Mouse (Mus musculus) cerebellum, adult 2 months (tissue): ENCODE results near the gene Prlh. TPM values are rescaled to one million over a fixed set of nuclear protein-coding genes. Genes with fewer than 3 reads are reported as not detected.
A peak's percentile ranks its signal among the peaks of the same experiment; 100 is the strongest.

Experiments
- DNase-seq, 2 experiments: peaks; one replicate each; pipeline ENCODE4 v3.0.0; 2021
- H3K27ac ChIP-seq: fragments of 200-500 bp; 2 replicates; pipeline ENCODE4 v1.5.1; 2012; ENCODE audit warnings: low read length, control low read depth, inconsistent platforms; ENCODE audit not compliant: insufficient read depth
- H3K27me3 ChIP-seq: fragments of 200-500 bp; 2 replicates; pipeline ENCODE4 v1.6.1; 2012; ENCODE audit warnings: inconsistent platforms, mild to moderate bottlenecking, low read length, moderate library complexity; ENCODE audit not compliant: control insufficient read depth, insufficient read depth
- H3K4me1 ChIP-seq: fragments of 200-500 bp; 2 replicates; pipeline ENCODE4 v1.6.1; 2011; ENCODE audit warnings: low read length; ENCODE audit not compliant: control insufficient read depth, insufficient read depth
- H3K4me3 ChIP-seq: fragments of 200-500 bp; replicated peaks from 2 replicates; pipeline ENCODE3; 2011; ENCODE audit warnings: mild to moderate bottlenecking, low read depth, low read length, control low read depth; ENCODE audit not compliant: insufficient read depth
- CTCF ChIP-seq: fragments of 200-500 bp; IDR thresholded peaks from 2 replicates; pipeline ENCODE4 v1.5.1; 2011; ENCODE audit warnings: low read depth, mild to moderate bottlenecking, control low read depth, low read length, moderate library complexity, borderline replicate concordance; ENCODE audit not compliant: insufficient read depth
- POLR2A ChIP-seq: fragments of 200-500 bp; IDR thresholded peaks from 2 replicates; pipeline ENCODE4 v1.6.1; 2011; ENCODE audit warnings: low read length, control low read depth, borderline replicate concordance; ENCODE audit not compliant: insufficient read depth
- WGBS: fragments of 180-500 bp; shearing (Covaris S2); methylation state at CpG from one replicate; pipeline ENCODE4 v1.1.7; 2018; 5-methylcytosine and 5-hydroxymethylcytosine counted together
- polyA plus RNA-seq: library from polyadenylated mRNA; depleted of rRNA; stranded (reverse); fragments of >200 nt; gene quantifications from 2 replicates; pipeline ENCODE4 v1.2.3, GENCODE M21; 2012

Gene Prlh
- polyA plus RNA-seq, 1 experiment = 1.1 TPM

DNA sequence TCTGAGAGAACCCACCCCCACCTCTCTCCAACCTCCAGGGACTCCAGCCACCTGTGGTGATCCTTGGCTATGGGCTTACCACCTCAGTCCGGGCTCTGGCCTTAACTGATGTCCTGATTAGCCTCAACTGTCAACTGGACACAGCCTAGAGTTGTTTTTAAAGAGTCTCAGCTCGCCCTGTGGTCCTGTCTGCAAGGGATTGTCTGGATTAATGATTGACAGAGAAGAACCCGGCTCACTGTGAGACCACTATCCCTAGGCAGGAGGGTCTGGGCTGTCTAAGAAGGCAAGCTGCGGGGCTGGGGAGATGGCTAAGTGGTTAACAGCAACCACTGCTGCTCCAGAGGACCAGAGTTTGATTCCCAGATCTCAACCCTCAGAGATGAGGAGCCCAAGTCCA is 9.6 kb downstream of the Prlh start:
- WGBS = 62% methylated on average over 4 of the region's 4 CpGs
- DNase-seq = no peak
- no peaks in the 10 kb centered on the region; the same call in 1 of the 2 replicates for H3K4me1 ChIP-seq
- TF ChIP-seq POLR2A (no peak), CTCF (no peak)
- H3K27ac ChIP-seq = no peak overlapping the region
- no peaks in the 10 kb centered on the region for H3K27me3 ChIP-seq
- H3K4me3 ChIP-seq = no peak overlapping the region

DNA sequence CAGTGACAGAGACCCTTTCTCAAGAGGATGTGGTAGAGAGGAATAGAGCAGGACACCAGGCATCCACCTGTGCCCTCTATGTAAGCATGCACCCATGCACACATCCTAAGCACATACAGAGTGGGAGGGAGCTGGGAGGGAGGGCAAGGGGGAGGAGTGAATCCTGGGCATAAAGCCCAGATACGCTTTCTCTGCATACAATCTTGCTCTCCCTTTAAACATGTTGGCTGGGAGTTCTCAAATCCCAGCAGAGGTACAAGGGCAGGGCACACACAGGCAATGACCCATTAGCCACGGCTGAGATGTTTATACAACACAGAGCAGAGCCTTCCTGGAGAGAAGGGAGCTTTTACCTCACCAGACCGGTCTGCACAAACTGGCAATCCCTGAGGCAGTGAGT is 10.1 kb downstream of the Prlh start:
- no peak overlapping the region for H3K27ac ChIP-seq
- no peaks in the 10 kb centered on the region; the same call in 1 of the 2 replicates for H3K4me1 ChIP-seq
- no peak overlapping the region for H3K4me3 ChIP-seq
- no peaks in the 10 kb centered on the region for H3K27me3 ChIP-seq
- WGBS = 26% methylated on average over 3 of the region's 3 CpGs
- TF ChIP-seq CTCF (no peak), POLR2A (no peak)
- DNase-seq = no peak

DNA sequence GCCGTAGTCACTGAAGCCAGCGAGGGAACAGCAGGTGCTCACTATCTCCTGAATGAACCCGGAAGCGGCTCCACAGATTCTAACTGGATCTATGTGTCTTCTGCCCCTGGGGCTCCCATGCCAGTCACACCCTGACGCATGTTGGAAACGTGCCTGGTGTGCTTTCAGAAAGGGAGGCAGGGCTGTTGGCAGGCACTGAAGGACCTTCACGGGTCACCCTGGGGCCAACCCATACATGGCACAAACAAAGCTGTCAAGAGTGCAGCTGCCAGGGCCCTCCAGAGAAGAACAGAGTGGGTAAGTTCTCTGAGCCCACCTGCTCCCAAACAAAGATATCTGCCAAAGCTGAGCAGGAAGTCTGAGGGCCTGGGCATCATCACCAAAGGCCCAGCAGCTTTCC is 14.7 kb downstream of the Prlh start:
- 16% methylated on average over 7 of the region's 7 CpGs for WGBS
- TF ChIP-seq POLR2A = no peak
- H3K4me3 ChIP-seq = no peak overlapping the region
- no peak for DNase-seq
- no peak overlapping the region for H3K27ac ChIP-seq
- H3K27me3 ChIP-seq = no peaks in the 10 kb centered on the region
- H3K4me1 ChIP-seq = no peaks in the 10 kb centered on the region; the same call in 1 of the 2 replicates

DNA sequence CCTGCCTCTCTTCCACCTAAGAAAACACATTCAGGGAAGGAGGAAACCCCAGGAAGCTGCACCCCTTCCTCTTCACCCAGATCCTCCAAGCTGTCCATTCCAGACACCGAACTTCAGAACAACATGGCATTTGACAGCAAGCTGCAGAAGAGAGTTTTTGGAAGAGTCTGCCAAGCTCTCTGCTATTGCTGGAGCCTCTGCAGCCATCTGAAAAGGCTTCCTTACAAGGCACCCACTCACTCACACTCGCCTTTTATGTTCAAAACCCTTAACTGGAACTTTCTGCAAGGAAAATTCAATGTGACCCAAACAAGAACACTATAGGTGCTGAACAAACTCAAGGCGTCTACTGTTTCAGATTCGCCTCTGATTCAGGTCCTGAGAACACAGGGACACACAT is 15.7 kb downstream of the Prlh start:
- no peak for DNase-seq
- H3K4me3 ChIP-seq = no peak overlapping the region
- H3K27me3 ChIP-seq = no peaks in the 10 kb centered on the region
- no peak for TF ChIP-seq CTCF
- 77% methylated on average over 4 of the region's 4 CpGs for WGBS
- H3K4me1 ChIP-seq = no peaks in the 10 kb centered on the region
- H3K27ac ChIP-seq = no peak overlapping the region

DNA sequence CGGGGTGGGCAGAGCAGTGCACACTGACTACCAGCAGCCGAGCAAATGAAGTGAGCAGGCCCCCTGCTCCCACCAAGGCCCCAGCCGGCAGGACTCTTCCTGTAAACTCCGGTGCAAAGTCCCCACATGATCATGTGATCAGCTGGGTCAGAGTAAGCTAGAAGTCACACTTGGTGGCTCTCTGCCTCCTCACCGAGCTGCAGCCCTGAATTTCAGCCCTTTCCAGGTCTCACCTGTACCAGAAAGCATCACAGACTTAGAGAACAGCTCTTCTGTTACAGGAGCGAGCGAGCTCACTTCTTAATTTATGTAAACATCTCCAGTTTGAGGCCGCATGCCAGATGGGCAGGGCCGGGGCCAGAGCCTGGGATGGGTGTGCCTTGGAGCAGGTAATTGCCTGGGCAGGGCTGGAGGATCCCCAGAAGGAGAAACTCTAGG is 16.5 kb downstream of the Prlh start, which contains the start of gene Rab17:
Gene Rab17 (minus strand): TSS at position 315 of the 438 bp plus-strand sequence.
- no peak within 1 kb of the TSS for H3K27ac ChIP-seq
- 50% methylated on average over 9 of the region's 9 CpGs for WGBS
- H3K4me3 ChIP-seq = no peak within 1 kb of the TSS

DNA sequence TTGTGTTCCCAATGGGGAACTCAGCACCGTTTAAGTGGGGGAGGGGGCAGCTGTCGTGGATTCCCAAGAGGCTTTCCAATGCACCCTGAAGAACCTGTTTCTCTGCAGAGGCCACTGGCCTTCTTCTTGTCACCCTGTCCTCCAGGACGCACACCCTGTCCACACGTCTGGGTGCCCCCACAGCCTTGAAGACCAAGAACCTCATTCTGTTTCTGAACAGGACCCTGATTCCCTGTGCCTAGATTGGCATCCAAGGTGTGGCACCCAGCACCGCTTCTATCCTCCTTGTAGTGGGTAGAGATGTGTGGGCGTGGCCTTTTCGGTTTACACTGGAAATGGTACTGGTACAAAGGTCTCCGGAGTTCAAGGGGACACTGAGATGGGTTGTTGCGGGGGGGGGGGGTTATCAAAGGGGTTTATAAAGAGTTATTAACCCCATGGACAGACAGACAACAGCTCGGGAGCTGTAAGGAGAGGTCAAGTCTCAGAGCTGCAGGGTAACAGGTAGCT is 17.0 kb downstream of the Prlh start:
- H3K4me1 ChIP-seq = no peaks in the 10 kb centered on the region
- no peak for TF ChIP-seq POLR2A
- TF ChIP-seq CTCF = no peak
- no peak overlapping the region for H3K4me3 ChIP-seq
- WGBS = 84% methylated on average over 10 of the region's 10 CpGs
- DNase-seq = no peak
- no peaks in the 10 kb centered on the region for H3K27me3 ChIP-seq
- H3K27ac ChIP-seq = no peak overlapping the region

More for the DNA sequence above, 16.5 kb downstream of the Prlh start, which contains the start of gene Rab17:
- Histone ChIP-seq H3K4me1 (no peaks in the 10 kb centered on the region), H3K27me3 (no peaks in the 10 kb centered on the region)
- DNase-seq = no peak
- TF ChIP-seq POLR2A = no peak
- TF ChIP-seq CTCF = no peak

DNA sequence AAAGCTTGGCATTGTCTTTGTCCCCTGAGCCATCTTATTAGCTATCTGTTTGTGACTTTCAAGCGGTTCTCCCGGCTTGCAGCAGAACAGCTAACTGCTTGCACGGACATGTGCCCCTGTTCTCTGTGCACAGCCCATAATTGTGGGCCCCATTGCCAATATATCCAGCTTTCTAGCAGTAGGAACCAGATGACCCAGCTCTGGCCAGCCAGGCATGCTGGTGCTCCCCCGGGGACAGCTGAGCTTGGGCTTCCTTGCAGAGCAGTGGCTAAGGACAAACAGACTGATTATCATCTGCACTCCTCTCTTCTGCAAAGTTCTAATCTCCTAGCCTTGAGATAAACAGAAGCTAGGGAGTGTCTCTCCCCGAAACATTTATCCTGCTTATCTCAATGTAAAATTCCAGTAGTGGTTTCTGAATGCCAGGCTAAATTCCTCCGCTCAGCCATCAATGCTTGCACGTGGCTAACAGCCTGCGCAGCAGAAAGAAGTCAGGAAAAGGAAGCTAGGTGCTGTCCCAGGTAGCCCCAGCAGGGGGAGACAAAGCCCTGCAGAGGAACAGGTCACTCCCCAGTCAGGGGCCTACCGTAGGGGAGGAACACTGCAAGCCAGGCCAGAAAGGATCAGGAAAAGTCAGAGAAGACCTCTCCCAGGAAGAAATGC is 20.1 kb downstream of the Prlh start:
- DNase-seq = peak; percentile 77 to 91
- WGBS = 7% methylated on average over 9 of the region's 9 CpGs
- Histone ChIP-seq H3K4me3 (no peak overlapping the region), H3K27ac (no peak overlapping the region), H3K27me3 (no peaks in the 10 kb centered on the region), H3K4me1 (no peaks in the 10 kb centered on the region)
- TF ChIP-seq CTCF = peak; percentile 98
- no peak for TF ChIP-seq POLR2A

DNA sequence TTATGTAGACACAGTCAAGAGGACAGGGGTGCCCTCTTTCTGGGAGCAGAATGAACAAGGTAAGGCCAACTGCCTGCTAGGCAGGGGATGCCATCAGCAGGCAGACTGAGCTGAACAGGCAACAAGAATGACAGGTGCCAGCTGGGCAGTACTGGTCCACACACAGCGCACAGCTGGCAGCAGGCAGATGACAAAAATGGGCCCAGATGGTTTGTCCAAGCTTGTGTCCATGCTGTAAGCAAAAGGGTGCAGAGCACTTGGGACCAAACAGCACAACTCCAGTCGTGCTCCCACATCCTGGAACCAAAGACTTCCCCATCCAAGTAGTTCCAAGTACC is 20.6 kb downstream of the Prlh start:
- Histone ChIP-seq H3K4me1 (no peaks in the 10 kb centered on the region), H3K27me3 (no peaks in the 10 kb centered on the region), H3K27ac (no peak overlapping the region), H3K4me3 (no peak overlapping the region)
- no peak for DNase-seq
- no peak for TF ChIP-seq CTCF
- no peak for TF ChIP-seq POLR2A
- 65% methylated on average over 2 of the region's 2 CpGs for WGBS

DNA sequence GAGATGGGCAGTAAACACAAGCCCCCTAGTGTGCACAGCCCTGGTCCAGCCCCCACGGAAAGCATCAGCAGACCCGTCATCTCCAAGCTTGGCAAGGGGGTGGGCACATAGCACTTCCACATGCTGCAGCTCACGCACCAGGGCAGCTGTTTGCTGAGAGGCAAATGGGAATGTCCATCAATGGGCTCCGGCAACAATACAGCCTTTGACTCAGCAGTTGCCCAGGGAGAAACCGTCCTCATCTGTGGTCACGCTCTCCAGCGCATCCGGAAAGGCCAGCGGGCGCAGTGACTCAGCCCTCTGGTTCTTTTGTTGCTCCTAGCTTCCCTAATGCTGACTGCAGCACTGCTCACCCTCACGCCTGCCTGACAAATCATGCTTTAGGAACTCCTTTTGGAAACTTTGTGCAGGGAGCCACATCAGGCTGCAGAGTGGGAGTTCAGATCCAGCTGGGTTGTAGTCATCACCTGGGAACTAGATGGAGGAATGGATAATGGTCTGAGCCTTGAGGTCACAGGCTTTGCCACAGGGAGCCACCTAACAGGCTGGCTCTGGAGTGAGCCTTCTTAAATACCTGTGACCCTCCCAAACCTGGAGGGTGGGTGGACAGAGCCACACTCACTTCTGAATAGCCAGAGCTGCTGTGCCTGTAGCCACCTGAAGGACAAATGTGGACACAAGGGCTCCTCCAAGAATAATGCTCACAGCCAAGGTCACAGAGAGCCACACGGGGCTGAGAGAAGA is 22.2 kb downstream of the Prlh start:
- Histone ChIP-seq H3K4me3 (no peak overlapping the region), H3K27ac (no peak overlapping the region), H3K4me1 (no peaks in the 10 kb centered on the region), H3K27me3 (no peaks in the 10 kb centered on the region)
- WGBS = 25% methylated on average over 12 of the region's 12 CpGs
- TF ChIP-seq CTCF (no peak), POLR2A (no peak)
- peak; percentile 35 to 38 for DNase-seq
